Mouse (Mus musculus) liver, postnatal 0 days (tissue): Measurements from ENCODE around the gene Pth1r.

Source experiments
- CTCF ChIP-seq: sonication (generic); IDR thresholded peaks from 2 replicates; pipeline ENCODE4 v1.5.1; 2016; ENCODE audit warnings: antibody characterized with exemption, low read depth
- EP300 ChIP-seq: IDR thresholded peaks from 2 replicates; pipeline ENCODE4 v1.6.1; 2016; ENCODE audit warnings: antibody characterized with exemption, low read depth, mild to moderate bottlenecking

- TF ChIP-seq CTCF (no peak), EP300 (no peak)
Measured at GRCm38 (mm10) chr9:110741711-110742294, 5.1 kb downstream of the Pth1r start, which contains the start of gene Myl3.
